Mouse (Mus musculus) MEL (cell line): ENCODE results near the gene Srbd1. TPM values are rescaled to one million over a fixed set of nuclear protein-coding genes. Genes with fewer than 3 reads are reported as not detected.

Experiments
- DNase-seq: peaks from one replicate; pipeline ENCODE4 v3.0.0; 2011; ENCODE audit warnings: low read depth, low spot score
- H3K27ac ChIP-seq: 2 replicates; pipeline ENCODE4 v1.5.1; 2012; ENCODE audit warnings: low read depth, mild to moderate bottlenecking, control low read depth, low read length, moderate library complexity; ENCODE audit not compliant: control insufficient read depth
- H3K27me3 ChIP-seq, 2 experiments: fragments of 150-350 bp in 1 of 2; sonication (generic) in 1 of 2; 2 replicates each; pipeline ENCODE4 v1.6.1; 2012; ENCODE audit warnings: low read length in 2 of 2, mild to moderate bottlenecking in 2 of 2, improper control_type of control experiment in 1 of 2, moderate library complexity in 1 of 2; ENCODE audit not compliant: insufficient read depth in 2 of 2, control insufficient read depth in 1 of 2
- H3K36me3 ChIP-seq, 2 experiments: 2 replicates each; pipeline ENCODE4 v1.6.1; 2012 to 2014; ENCODE audit warnings: low read length in 2 of 2, improper control_type of control experiment in 1 of 2, inconsistent platforms in 1 of 2, mild to moderate bottlenecking in 1 of 2; ENCODE audit not compliant: insufficient read depth in 2 of 2, control insufficient read depth in 1 of 2
- H3K4me1 ChIP-seq, 2 experiments: fragments of 150-350 bp in 1 of 2; sonication (generic) in 1 of 2; 2 replicates each; pipeline ENCODE4 v1.6.1; 2012; ENCODE audit warnings: low read length in 2 of 2, improper control_type of control experiment in 1 of 2, mild to moderate bottlenecking in 1 of 2; ENCODE audit not compliant: insufficient read depth in 2 of 2, control insufficient read depth in 1 of 2
- H3K4me3 ChIP-seq, 2 experiments: fragments of 150-350 bp in 1 of 2; sonication (generic) in 1 of 2; 2 replicates each; pipeline ENCODE4 v1.5.1; 2012; ENCODE audit warnings: low read depth in 2 of 2, low read length in 2 of 2, mild to moderate bottlenecking in 2 of 2, moderate library complexity in 2 of 2, control low read depth in 1 of 2, improper control_type of control experiment in 1 of 2; ENCODE audit not compliant: control insufficient read depth in 1 of 2, insufficient read depth in 1 of 2
- H3K79me2 ChIP-seq: 2 replicates; pipeline ENCODE4 v1.6.1; 2012; ENCODE audit warnings: mild to moderate bottlenecking, low read length, moderate library complexity; ENCODE audit not compliant: control insufficient read depth, poor library complexity, insufficient read depth
- H3K9ac ChIP-seq: 2 replicates; pipeline ENCODE4 v1.6.1; 2012; ENCODE audit warnings: low read depth, mild to moderate bottlenecking, control low read depth, low read length, moderate library complexity; ENCODE audit not compliant: control insufficient read depth, poor library complexity, severe bottlenecking
- H3K9me3 ChIP-seq: fragments of 150-350 bp; sonication (generic); replicated peaks from 2 replicates; pipeline ENCODE4 v1.6.1; 2012; ENCODE audit warnings: mild to moderate bottlenecking, low read length, improper control_type of control experiment, moderate library complexity; ENCODE audit not compliant: insufficient read depth
- CHD1 ChIP-seq: IDR thresholded peaks from 2 replicates; pipeline ENCODE4 v1.6.1; 2012; ENCODE audit warnings: low read depth, mild to moderate bottlenecking, inconsistent platforms, low read length, improper control_type of control experiment
- CHD2 ChIP-seq: IDR thresholded peaks from 2 replicates; pipeline ENCODE4 v1.6.1; 2011; ENCODE audit warnings: low read length, improper control_type of control experiment
- ELF1 ChIP-seq: IDR thresholded peaks from 2 replicates; pipeline ENCODE4 v1.6.1; 2014; ENCODE audit warnings: low read depth, mild to moderate bottlenecking, inconsistent platforms, low read length, improper control_type of control experiment, moderate library complexity
- EP300 ChIP-seq, 2 experiments: IDR thresholded peaks; 2 replicates each; pipeline ENCODE4 v1.6.1; 2011; ENCODE audit warnings: improper control_type of control experiment in 2 of 2, low read length in 2 of 2, low read depth in 1 of 2, mild to moderate bottlenecking in 1 of 2
- ETS1 ChIP-seq: IDR thresholded peaks from 2 replicates; pipeline ENCODE4 v1.6.1; 2012; ENCODE audit warnings: low read depth, mild to moderate bottlenecking, inconsistent platforms, low read length, improper control_type of control experiment, moderate library complexity
- GATA1 ChIP-seq: IDR thresholded peaks from 2 replicates; pipeline ENCODE4 v1.6.1; 2011; ENCODE audit warnings: low read depth, low read length, improper control_type of control experiment
- HCFC1 ChIP-seq: IDR thresholded peaks from 2 replicates; pipeline ENCODE4 v1.6.1; 2012; ENCODE audit warnings: low read depth, mild to moderate bottlenecking, inconsistent platforms, low read length, improper control_type of control experiment, moderate library complexity
- JUND ChIP-seq: IDR thresholded peaks from 2 replicates; pipeline ENCODE4 v1.6.1; 2011; ENCODE audit warnings: low read depth, mild to moderate bottlenecking, improper control_type of control experiment, low read length
- KAT2A ChIP-seq: conservative IDR thresholded peaks from 2 replicates; pipeline ENCODE4 v1.6.1; 2012; ENCODE audit warnings: low read depth, low read length, improper control_type of control experiment, inconsistent platforms
- MAFK ChIP-seq: IDR thresholded peaks from 2 replicates; pipeline ENCODE4 v1.6.1; 2011; ENCODE audit warnings: low read depth, mild to moderate bottlenecking, low read length, improper control_type of control experiment, borderline replicate concordance
- MAX ChIP-seq: IDR thresholded peaks from 2 replicates; pipeline ENCODE4 v1.6.1; 2011; ENCODE audit warnings: low read length, improper control_type of control experiment
- MEF2A ChIP-seq: IDR thresholded peaks from 2 replicates; pipeline ENCODE4 v1.6.1; 2014; ENCODE audit warnings: low read depth, mild to moderate bottlenecking, inconsistent platforms, low read length, improper control_type of control experiment; ENCODE audit not compliant: poor library complexity, insufficient replicate concordance, severe bottlenecking; ENCODE audit errors: extremely low read depth
- MYB ChIP-seq: IDR thresholded peaks from 2 replicates; pipeline ENCODE4 v1.6.1; 2011; ENCODE audit warnings: mild to moderate bottlenecking, low read depth, low read length, improper control_type of control experiment
- MYC ChIP-seq: IDR thresholded peaks from 2 replicates; pipeline ENCODE4 v1.6.1; 2011; ENCODE audit warnings: low read depth, mild to moderate bottlenecking, low read length, improper control_type of control experiment, moderate library complexity
- NELFE ChIP-seq: IDR thresholded peaks from 2 replicates; pipeline ENCODE4 v1.6.1; 2011; ENCODE audit warnings: low read depth, low read length, improper control_type of control experiment
- NRF1 ChIP-seq: IDR thresholded peaks from 2 replicates; pipeline ENCODE4 v1.6.1; 2014; ENCODE audit warnings: low read depth, mild to moderate bottlenecking, inconsistent platforms, low read length, improper control_type of control experiment, moderate library complexity; ENCODE audit not compliant: poor library complexity, insufficient read depth, severe bottlenecking
- POLR2A ChIP-seq, 2 experiments: IDR thresholded peaks; 2 replicates each; pipeline ENCODE4 v1.6.1; 2011 to 2012; ENCODE audit warnings: low read length in 2 of 2, mild to moderate bottlenecking in 2 of 2, control low read depth in 1 of 2, improper control_type of control experiment in 1 of 2, low read depth in 1 of 2, moderate library complexity in 1 of 2; ENCODE audit not compliant: control insufficient read depth in 1 of 2, insufficient read depth in 1 of 2, poor library complexity in 1 of 2
- POLR2AphosphoS2 ChIP-seq: IDR thresholded peaks from 2 replicates; pipeline ENCODE4 v1.6.1; 2011; ENCODE audit warnings: low read length, improper control_type of control experiment
- RAD21 ChIP-seq: IDR thresholded peaks from 2 replicates; pipeline ENCODE4 v1.6.1; 2011; ENCODE audit warnings: mild to moderate bottlenecking, low read depth, low read length, improper control_type of control experiment
- RCOR1 ChIP-seq: IDR thresholded peaks from 2 replicates; pipeline ENCODE4 v1.6.1; 2012; ENCODE audit warnings: low read depth, mild to moderate bottlenecking, inconsistent platforms, low read length, improper control_type of control experiment
- SIN3A ChIP-seq: IDR thresholded peaks from 2 replicates; pipeline ENCODE4 v1.6.1; 2012; ENCODE audit warnings: low read length, improper control_type of control experiment, inconsistent platforms
- SMC3 ChIP-seq: IDR thresholded peaks from 2 replicates; pipeline ENCODE4 v1.6.1; 2011; ENCODE audit warnings: low read depth, low read length, improper control_type of control experiment
- TAL1 ChIP-seq: IDR thresholded peaks from 2 replicates; pipeline ENCODE4 v1.6.1; 2012; ENCODE audit warnings: mild to moderate bottlenecking, inconsistent platforms, low read length, moderate library complexity, mixed read lengths
- TBP ChIP-seq: IDR thresholded peaks from 2 replicates; pipeline ENCODE4 v1.8.0; 2011; ENCODE audit warnings: low read depth, low read length, improper control_type of control experiment
- TCF12 ChIP-seq: IDR thresholded peaks from 2 replicates; pipeline ENCODE4 v1.6.1; 2014; ENCODE audit warnings: low read depth, mild to moderate bottlenecking, inconsistent platforms, low read length, improper control_type of control experiment, moderate library complexity
- ZC3H11A ChIP-seq: IDR thresholded peaks from 2 replicates; pipeline ENCODE4 v1.6.1; 2012; ENCODE audit warnings: low read depth, mild to moderate bottlenecking, inconsistent platforms, low read length, improper control_type of control experiment
- ZKSCAN1 ChIP-seq: IDR thresholded peaks from 2 replicates; pipeline ENCODE4 v1.6.1; 2012; ENCODE audit warnings: low read depth, mild to moderate bottlenecking, inconsistent platforms, low read length, improper control_type of control experiment, moderate library complexity
- ZMIZ1 ChIP-seq: IDR thresholded peaks from 2 replicates; pipeline ENCODE4 v1.6.1; 2012; ENCODE audit warnings: low read depth, mild to moderate bottlenecking, inconsistent platforms, low read length, improper control_type of control experiment, moderate library complexity
- ZNF384 ChIP-seq: IDR thresholded peaks from 2 replicates; pipeline ENCODE4 v1.6.1; 2012; ENCODE audit warnings: low read depth, mild to moderate bottlenecking, inconsistent platforms, low read length, improper control_type of control experiment
- polyA plus RNA-seq, 2 experiments: library from polyadenylated mRNA; stranded (reverse) in 1 of 2; unstranded in 1 of 2; fragments of >175 nt in 1 of 2; fragments of >200 nt in 1 of 2; gene quantifications; 2 replicates each; pipeline versions ENCODE4 v1.2.1 to v1.2.4; 2012; ENCODE audit warnings: low replicate concordance in 2 of 2, low read depth in 1 of 2; ENCODE audit not compliant: insufficient read length in 2 of 2, insufficient read depth in 1 of 2, missing spikeins in 1 of 2
- total RNA-seq: library from RNA; depleted of rRNA; stranded (reverse); fragments of 300-350 nt; gene quantifications from 2 replicates; pipeline ENCODE4 v1.2.3, GENCODE M21; 2012

Gene Srbd1
- total and polyA plus RNA-seq, 3 experiments = 14.9 to 30.5 TPM; not detected in 1

DNA sequence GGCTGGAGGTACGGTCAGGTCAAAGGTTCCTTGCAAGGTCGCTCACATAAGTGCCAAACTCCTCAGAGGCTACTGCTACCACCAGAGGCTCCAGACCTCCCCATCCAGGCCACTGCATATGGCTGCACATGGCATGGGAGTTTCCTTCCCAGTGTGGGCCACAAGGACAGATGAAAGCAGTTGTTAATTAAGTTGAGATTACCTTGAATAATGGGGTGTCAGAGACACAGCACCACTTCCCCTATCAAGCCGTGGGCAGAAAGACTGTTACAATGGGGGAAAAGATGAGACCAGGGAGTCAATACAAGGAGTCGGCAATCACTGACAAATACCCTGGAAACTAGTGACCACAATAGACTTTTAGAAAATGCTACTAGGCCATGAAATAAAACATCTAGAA is 122.6 kb downstream of the Srbd1 start:
- 0 out of 2 replicates have a peak, but pooled peaks have one; percentile 32 for TF ChIP-seq POLR2AphosphoS2
- peak; percentile 54 to 71; a peak in 3 of 4 replicates for TF ChIP-seq EP300 (IDR thresholded peaks at IDR 0.05; ENCODE audit: low read depth in 1 of 2, low read length in 2 of 2)
- no peak; the same call in 1 of the 2 replicates for TF ChIP-seq MYC
- TF ChIP-seq MYB = peak; percentile 67
- peak; percentile 33; the same call in 1 of the 2 replicates for TF ChIP-seq TCF12
- peak; percentile 9; the same call in 1 of the 2 replicates for TF ChIP-seq ELF1
- peak; percentile 42; the same call in 1 of the 2 replicates for TF ChIP-seq ZMIZ1
- TF ChIP-seq CHD1 = 0 out of 2 replicates have a peak, but pooled peaks have one; percentile 74
- 0 out of 2 replicates have a peak, but pooled peaks have one; percentile 17 for TF ChIP-seq HCFC1
- TF ChIP-seq RAD21 = no peak
- 0 out of 2 replicates have a peak, but pooled peaks have one; percentile 4 for TF ChIP-seq GATA1
- peak; percentile 67 for TF ChIP-seq ETS1
- no peak for TF ChIP-seq NRF1
- TF ChIP-seq NELFE = peak; percentile 35; the same call in 1 of the 2 replicates
- no peak for TF ChIP-seq SIN3A
- peak in 1 of 2 experiments; percentile 42; a peak in 1 of 4 replicates for TF ChIP-seq POLR2A (IDR thresholded peaks at IDR 0.05; ENCODE audit: control insufficient read depth in 1 of 2, insufficient read depth in 1 of 2, low read depth in 1 of 2, low read length in 2 of 2, poor library complexity in 1 of 2)
- Histone ChIP-seq H3K9me3 (no peaks in the 10 kb centered on the region), H3K4me1 (peaks cover 45 to 57% of the 10 kb centered on the region in 2 experiments), H3K79me2 (peaks cover 1% of the 10 kb centered on the region; the same call in 1 of the 2 replicates), H3K27me3 (no peaks in the 10 kb centered on the region), H3K27ac (peak overlapping the region; percentile 100), H3K9ac (peak overlapping the region; percentile 84), H3K4me3 (peak overlapping the region in 1 of 2 experiments; percentile 2; a peak in 1 of 4 replicates), H3K36me3 (peaks cover 0 to 74% of the 10 kb centered on the region in 2 experiments; a peak in 2 of 4 replicates)
- peak; percentile 81 for DNase-seq

GRCm38 (mm10) chr17:86021815-86022214 is 123.2 kb downstream of the Srbd1 start:
- peak; percentile 93 for DNase-seq
- Histone ChIP-seq H3K4me1 (peaks cover 42 to 54% of the 10 kb centered on the region in 2 experiments), H3K27ac (peak overlapping the region; percentile 100), H3K27me3 (no peaks in the 10 kb centered on the region), H3K9me3 (no peaks in the 10 kb centered on the region), H3K9ac (peak overlapping the region; percentile 84), H3K36me3 (peaks cover 0 to 68% of the 10 kb centered on the region in 2 experiments; a peak in 2 of 4 replicates), H3K4me3 (no peak overlapping the region), H3K79me2 (peaks cover 1% of the 10 kb centered on the region; the same call in 1 of the 2 replicates)
- no peak for TF ChIP-seq ZKSCAN1
- peak; percentile 97 for TF ChIP-seq ZNF384
- TF ChIP-seq CHD1 = no peak; the same call in 1 of the 2 replicates
- peak; percentile 92 for TF ChIP-seq TAL1
- TF ChIP-seq GATA1 = peak; percentile 99
- no peak; the same call in none of the 2 replicates for TF ChIP-seq MYC
- TF ChIP-seq RCOR1 = no peak; the same call in none of the 2 replicates
- no peak for TF ChIP-seq NRF1
- TF ChIP-seq CHD2 = no peak
- no peak for TF ChIP-seq MEF2A
- TF ChIP-seq SIN3A = peak; percentile 97
- no peak for TF ChIP-seq ZC3H11A
- TF ChIP-seq TCF12 = peak; percentile 99
- no peak for TF ChIP-seq KAT2A
- TF ChIP-seq HCFC1 = no peak
- TF ChIP-seq MAX = no peak
- TF ChIP-seq SMC3 = no peak
- no peak; a peak in 1 of 4 replicates for TF ChIP-seq POLR2A (IDR thresholded peaks at IDR 0.05; ENCODE audit: control insufficient read depth in 1 of 2, insufficient read depth in 1 of 2, low read depth in 1 of 2, low read length in 2 of 2, poor library complexity in 1 of 2)
- peak; percentile 65; the same call in 1 of the 2 replicates for TF ChIP-seq JUND
- no peak for TF ChIP-seq MAFK
- peak; percentile 73 for TF ChIP-seq TBP
